Mouse (Mus musculus) c-Kit-negative CD71-positive TER-119-positive erythroid progenitor cells, embryonic 14.5 days (primary cell): ENCODE measurements around the gene Podxl.

Experiments used
- DNase-seq: peaks from one replicate; pipeline ENCODE4 v3.0.0-alpha.2; 2013; ENCODE audit warnings: low read depth, low spot score

Podxl gene

DNA sequence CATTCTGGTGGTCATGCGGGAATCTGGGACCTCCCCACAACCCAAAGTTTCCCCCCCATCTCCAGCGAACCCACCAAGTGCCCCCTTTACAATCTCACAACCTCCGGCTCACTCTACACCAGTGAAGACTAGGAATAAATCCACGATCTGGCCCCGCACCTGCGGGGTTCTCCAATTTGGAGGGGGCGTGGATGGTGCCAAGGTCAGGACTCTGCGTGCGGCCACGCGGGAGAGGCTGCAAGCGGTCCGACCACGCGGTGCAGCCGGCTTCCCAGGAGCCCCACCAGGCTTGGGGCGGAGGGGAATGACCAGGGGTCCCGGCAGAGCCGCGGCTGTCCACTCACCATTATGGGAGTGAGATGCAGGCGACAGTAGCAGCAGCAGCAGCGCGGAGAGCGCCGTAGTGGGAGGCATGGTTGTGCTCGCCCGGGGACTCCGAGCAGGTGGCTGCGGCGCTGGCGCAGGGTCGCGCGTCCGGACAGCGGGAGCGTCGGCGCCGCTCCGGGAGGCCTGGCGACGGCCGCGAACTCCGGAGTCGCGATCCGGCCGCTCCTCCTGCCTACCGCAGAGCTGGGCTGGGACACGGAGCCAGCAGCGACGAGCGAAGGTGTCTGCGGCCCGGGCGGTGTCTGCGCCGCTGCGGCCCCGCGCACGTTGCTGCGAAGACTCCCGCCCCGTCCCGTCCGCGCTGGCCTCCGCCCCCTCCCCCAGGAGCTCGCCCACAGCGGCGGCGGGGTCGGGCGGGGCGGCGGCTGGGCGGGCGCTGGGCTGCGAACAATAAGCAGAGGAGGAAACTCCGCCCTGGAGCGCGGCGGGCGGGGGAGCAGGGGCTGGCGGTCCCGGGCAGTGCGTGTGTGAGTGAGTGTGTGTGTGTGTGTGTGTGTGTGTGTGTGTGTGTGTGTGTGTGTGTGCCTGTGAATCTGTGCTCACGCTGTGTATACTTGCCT, at the start of gene Podxl:
Gene Podxl, minus strand, starts transcription at position 747 of the 947 bp plus-strand sequence.
- peak; percentile 34 for DNase-seq

DNA sequence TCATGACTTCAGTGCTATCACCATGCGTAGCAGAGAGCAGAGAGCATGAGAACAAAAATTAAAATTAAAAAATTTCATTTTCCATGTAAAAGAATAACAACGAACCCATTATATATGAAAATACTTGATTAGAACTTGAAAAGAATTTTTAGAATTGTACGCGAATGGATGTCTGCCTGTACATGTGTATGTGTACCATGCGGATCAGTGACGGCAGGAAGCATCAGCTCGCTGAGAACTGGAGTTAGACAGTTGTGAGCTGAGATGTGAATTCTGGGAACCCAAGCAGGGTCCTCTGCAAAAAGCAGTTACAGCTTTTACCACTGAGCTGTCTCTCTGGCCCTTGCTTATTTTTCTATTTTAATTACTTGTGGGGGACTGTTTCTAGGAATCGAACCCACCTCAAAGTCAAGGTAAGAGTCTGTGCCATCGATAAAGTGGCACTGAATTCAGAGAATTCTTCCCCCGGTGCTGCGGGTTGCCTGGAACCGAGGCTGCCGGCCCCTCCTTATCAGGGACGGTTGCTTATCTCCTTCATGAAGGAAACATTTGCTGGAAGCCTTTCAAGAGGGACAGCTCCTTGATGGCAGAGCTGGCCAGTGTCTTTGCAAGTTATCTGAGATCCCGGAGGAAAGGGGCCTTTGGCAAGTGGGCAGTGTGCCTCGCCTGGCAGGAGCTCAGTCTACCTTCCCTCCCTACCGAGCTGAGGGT, 48.9 kb upstream of the Podxl start:
- peak; percentile 76 for DNase-seq

DNA sequence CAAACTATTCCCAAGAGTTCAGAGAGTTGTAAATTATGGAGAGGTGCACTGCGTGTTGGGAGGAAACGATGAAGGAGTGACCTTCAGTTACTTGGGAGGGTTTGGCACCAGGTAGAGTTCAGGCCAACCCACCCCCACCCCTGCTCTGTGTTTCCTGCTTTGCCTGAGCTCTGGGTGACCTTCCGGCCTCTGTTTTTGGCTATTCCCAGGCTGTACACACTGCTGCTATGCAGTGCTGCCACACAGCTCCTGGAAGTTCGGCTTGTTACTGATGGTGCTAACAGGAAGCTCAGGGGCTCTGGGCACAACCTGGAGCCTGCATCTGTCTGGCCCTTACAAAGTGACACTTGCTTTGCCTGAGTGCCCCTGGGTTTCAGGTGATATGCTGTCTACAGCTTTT, 42.6 kb upstream of the Podxl start:
- no peak for DNase-seq

DNA sequence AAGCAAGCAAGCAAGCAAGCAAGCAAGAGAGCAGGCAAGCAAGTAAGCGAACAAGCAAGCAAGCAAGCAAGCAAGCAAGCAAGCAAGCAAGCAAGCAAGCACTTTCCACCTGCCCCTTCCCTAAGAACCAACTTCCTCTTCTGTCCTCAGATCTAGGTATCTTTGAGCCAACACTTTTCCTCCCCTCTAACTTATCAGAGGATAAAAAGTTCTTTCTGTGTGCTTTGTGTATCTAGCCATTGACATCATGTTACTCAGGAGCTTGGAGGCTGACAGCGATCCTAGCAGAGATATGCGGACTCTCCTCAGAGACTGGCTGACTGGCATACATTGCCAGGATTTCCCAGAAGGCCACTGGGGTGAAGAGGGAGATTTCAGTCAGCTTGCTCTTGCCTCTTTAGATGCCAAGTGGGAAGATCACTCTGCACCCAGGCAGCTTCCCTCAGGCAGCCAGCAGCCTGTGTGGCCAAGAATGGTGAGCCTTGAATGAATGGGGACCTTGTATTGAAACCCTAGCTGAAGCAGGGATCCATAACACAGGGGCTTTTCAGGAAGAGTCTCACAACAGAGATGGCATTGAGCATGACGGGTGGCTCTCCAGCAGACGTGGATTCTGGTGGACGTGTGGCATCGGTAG, 41.0 kb upstream of the Podxl start:
- DNase-seq, result no peak

DNA sequence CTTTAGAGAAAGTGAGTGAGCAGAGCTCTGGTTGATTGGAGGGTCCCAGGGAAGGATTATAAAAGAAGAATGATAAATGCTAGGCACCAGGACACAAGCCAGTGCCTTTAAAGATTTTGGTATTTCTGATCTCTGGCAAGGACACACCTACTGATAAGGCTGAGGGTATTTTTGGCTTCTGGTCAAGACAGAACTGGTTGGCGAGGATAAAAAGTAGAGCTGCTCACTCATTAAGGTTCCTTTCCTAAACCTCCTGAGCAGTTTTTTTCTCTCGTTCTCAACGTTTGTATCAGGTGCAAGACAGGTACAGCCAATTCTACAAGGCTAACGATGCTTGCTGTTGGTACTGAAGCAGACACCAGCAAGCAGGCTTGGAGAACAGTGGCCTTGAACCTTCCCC, 38.7 kb upstream of the Podxl start:
- DNase-seq, result no peak

DNA sequence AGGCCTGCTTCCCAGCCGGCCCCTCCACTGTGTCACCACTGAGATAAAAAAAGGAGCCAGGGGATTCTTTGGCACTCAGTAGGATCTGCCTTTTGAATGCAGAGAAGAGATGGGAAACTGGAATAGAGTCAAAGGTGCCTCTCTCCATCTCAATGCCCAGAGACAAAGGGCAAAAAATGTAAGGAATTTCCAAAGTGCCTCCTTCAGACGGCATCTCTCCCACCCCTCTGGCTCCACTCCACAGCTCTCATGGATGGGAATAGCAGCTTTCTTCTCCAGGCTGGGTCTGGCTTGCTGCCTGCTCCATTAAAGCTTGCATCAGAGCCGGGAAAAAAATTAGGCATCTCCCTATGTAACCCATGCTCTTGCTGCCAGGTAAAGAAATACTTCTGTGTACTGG, 37.4 kb upstream of the Podxl start:
- no peak for DNase-seq

DNA sequence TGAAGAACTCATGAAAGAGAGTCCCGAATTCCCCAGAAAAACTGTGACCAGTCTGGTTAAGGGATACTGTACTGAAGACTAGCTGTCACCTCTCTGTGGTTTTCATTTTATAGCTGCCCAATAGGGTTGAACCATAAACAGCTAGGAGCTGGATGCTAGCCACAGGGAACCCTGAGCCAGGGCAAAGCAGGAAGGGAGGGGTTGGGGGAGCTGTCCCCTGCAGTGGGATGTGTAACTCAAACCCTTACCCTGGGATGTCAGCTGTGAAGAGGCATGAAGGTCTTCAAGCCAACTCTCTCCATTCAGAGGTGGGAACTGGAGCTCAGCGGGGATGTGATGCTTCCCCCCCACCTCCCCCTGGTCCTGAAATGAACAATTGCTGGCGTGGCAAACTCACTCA, 36.1 kb upstream of the Podxl start:
- DNase-seq, result no peak

DNA sequence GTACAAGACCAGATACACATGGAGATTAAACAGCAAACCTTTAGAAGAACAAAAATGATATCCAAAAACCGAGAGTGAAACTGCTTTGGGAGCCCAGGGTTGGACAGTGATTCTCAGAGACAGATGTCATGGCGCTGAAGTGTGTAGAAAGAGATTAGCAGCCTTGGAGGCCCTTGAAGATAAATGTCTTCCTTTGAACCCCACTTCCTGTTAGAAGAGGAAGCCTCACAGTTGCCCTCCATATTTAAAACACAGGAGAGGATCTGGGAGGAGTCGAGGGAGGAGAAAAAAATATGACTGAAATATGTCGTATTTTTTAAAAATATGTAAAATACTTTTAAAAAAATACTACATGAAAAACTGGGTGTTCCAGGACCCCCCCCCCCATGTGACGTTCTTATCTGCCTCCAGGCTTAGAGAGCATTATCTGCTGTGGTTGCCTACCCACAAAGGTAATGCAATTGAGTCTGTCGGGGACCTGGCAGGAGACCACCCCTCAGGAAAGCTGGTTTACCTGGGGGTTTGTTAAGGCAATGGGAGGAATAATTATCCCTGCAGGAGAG, 34.6 kb upstream of the Podxl start:
- no peak for DNase-seq

DNA sequence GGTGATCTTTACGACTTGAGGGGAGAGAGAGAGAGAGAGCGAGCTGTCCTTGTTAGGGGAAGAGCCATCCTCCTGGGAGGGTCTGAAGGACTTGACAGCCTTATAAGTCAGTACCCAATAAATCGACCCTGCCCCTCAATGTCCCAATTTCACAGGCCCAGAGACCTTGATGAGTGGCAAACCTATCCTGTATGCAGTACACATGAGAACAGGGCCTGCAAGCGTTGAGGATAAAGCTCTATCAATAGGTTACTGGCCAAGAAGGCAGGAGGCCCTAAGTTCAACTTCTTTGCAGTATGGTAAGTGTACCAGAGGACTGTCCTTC, 33.3 kb upstream of the Podxl start:
- DNase-seq, result no peak

DNA sequence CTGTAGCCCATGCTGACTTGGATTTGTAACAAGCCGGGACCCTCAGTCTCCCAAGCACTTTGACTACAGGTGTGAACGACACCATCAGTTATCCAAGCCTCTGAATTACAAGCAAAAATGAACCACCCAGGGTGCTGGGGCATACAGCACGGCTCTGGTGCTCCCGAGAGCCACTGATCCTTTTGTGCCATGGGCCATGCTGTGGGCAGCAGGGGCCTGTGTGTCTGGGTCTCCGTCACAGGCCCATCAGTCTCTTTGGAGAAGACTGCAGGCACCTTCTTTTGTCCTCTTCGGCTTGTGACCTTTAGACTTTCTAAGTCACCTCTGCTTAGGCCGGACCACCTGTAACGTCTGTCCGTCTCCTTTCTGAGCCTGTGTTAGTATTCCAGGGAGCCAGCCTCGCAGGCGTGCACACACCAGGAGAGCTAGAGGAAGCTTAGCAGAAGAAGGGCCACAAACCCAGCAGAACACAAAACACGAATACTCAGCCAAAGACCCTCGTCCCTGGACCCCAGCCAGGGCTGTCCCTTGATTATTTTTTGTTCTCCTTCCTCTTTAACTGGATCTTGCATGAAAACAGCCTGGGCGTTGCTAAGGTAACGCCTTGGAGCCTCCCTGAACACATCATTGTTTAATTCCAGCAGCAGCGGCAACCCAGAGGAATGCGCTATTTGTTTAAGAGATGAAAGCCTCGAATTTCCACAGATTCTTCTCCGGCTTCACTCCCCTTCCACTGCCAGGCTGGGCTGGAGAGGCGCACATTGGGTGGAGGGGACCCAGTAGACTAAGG, 32.8 kb upstream of the Podxl start:
- DNase-seq, result no peak

DNA sequence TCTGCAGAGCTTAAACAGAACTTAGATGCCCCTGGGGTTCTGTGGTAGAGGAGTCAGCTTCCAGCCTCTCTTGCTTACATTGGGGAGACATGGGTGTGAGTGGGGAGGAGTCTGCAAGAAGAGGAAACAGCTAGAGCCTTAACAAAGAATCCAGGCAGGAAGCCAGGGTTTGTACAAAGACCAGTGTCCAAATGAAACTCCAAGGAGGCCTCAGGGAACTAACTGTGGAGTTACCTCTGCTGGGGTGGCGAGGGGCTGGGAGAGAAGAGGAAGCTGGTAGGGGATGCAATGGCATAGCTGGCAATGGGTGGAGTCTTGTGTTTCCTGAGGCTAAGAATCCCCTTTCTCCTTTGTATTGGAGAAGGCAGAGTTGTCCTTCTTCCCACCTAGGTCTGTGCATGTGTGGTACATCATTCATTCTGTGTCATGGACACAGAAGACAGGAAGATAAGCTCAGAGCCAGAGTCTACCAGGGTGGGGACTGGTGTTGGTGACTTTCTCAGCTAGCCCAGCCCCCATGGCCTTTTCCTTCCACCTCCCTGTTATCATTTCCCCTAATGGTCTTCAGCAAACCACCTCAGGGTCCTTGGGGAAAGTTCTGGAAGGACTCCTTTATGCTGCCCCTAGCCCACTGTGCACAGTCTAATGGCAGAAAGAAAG, 28.9 kb upstream of the Podxl start:
- DNase-seq, result peak; percentile 40

DNA sequence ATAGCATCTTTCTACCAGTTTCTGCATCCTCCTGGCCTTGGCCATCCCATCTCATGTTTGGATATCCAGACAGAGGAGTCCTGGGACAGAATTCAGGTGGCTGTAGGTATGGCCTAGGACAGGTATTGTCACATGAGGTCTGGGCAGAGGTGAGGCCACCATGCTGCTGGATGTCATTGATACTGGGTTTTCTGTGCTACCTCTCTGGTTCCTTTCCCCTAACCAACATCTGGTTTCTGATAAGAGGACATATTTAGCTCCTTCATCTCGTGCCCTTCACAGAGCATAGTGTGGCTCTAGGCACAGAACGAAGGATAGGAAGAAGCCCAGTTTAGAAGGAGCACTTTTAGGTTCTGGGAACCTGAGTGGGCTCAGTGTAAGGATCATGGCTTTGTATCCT, 28.3 kb upstream of the Podxl start:
- DNase-seq, result peak; percentile 49

DNA sequence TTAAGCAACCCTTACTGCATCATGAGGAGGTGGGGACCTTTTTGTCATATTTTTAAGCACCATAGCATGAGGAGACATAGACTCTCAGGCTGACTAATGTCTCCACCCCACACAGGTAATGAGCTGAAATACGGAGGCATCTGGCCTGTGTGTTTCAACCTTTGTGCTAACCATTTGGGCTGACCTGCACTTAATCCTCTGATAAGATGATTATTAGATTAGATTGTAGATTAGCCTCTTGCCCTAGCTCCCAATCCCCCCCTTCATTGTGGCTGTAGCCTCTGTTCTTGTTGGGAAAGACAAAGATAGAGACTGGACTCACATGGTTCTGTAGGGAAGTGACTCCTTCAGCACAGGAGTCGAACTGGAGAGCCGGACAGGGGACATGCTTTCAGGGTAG, 27.9 kb upstream of the Podxl start:
- DNase-seq, result no peak

DNA sequence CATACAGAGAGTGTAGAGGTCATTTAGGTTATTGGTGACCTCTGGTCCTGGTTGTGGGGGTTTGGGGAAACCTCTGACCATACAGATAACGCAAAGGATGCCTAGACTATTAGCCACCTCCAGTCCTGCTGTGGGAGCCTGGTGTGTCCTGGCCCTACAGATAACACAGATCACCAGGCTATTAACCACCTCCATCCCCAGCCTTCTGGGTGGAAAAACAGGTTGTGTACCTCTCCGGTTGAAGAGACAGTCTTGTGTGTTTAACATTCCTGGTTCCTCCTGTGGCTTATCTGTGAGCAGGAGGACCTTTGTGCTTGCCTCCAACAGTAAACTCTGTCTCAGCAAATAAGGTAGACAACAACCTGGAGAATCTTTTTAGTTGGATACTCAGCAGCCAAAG, 27.0 kb upstream of the Podxl start:
- DNase-seq, result peak; percentile 40

DNA sequence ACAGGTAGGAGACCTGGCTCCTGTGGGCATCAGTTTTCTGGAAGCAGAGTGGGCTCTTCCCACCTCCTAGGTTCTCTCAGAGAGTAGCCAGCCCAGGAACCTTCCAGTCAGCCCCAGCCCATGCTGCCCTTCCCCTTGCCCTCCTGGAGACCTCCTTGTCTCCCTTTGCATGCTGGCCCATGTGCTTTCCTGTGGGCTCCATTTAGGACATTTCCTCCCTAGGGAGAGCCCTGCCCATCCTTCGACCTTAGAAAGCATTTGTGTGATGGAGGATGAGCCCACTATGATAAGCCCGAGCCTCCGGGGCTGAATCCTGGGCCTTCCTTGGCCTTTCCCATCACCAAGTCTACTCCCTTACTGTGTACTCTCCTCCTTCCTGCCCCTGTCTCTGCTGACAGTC, 25.5 kb upstream of the Podxl start:
- DNase-seq, result no peak

DNA sequence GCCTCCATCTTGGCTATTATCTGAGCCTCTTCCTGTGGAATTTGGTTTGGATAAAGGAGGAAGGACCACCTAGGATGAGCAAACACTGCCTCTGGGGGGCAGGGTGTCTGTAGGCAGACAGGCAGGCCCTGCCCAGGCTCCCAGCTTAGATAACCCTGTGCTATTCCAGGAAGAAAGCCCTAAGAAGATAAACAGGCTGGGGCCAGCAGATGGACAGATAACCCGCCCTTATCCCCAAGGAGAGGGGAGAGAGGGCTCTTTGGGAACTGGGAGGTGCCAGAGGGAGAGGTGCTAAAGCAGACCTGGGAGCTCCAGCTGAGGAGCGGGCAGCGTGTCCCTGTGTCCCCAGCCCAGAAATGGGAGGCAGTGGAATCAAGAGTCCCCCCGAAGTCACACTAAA, 23.9 kb upstream of the Podxl start:
- DNase-seq, result peak; percentile 61

DNA sequence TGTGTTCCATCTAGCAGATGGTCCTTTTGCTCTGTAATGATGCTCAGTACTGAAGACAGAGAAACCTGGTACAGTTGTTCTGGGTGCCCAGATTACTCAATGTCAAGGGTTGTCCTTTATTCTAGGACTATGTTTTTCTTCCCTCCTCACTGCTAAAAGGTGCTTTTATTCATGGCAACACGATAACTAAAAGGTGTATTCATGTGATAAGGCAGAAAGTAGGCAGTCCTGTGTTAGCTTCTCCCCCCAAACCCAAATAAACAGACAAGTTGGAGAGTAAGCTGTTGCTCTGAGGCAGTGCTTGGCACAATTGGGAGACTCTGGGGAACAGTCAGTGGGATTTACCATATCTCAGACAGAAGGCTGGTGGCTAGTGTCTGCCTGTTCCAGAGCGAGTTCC, 22.3 kb upstream of the Podxl start:
- DNase-seq, result no peak

DNA sequence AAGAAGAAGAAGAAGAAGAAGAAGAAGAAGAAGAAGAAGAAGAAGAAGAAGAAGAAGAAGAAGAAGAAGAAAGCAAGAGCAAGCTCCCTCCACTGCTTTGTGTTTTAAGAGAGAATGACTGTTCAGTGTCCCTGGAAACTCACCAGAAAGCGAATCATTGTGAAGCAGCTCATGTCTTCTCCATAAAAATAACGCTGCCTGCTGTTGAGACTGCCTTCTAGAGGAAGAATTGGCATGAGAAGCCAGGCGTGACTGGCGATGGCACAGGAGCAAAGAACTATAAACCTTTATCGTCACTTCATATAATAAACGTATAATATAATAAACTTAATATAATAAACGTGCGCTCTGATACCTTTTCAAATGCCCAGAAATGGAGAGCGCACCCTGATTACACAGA, 12.4 kb upstream of the Podxl start:
- DNase-seq, result no peak

DNA sequence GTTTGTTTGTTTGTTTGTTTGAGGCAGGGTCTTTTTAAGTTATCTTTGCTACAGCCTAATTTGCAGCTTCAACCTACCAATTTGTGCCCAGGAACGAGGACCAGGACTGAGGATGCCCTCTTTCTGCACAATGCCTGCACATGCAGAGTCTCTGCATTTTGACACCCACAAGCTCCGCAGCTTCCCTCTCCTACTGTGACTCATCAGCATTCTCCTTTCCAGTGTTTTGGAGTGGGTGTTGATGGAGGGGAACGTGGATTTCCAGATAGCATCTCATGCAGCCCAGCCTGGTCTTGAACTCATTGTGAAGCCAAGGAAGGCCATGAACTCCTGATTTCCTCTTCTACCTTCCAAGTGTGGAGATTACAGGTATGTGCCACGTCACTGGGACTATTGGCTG, 11.3 kb upstream of the Podxl start:
- DNase-seq, result no peak

DNA sequence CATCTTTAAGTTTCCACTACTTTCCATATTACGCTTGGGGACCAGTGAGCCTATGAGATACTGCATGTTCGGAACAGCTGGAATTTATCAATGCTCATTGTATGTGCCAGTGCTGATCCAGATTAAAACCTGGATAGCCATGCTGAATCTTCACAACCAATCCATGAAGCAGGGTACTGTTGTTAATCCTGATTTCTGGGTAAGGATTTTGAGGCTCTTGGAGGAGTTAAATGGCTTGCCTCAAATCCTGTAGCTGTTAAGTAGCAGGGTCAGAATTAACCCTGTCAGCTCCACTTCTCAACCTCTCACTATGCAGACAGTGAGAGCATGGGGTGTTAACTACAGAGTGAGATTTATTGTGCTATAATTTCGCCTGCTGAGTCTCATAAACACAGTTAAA, 7.7 kb upstream of the Podxl start:
- no peak for DNase-seq

DNA sequence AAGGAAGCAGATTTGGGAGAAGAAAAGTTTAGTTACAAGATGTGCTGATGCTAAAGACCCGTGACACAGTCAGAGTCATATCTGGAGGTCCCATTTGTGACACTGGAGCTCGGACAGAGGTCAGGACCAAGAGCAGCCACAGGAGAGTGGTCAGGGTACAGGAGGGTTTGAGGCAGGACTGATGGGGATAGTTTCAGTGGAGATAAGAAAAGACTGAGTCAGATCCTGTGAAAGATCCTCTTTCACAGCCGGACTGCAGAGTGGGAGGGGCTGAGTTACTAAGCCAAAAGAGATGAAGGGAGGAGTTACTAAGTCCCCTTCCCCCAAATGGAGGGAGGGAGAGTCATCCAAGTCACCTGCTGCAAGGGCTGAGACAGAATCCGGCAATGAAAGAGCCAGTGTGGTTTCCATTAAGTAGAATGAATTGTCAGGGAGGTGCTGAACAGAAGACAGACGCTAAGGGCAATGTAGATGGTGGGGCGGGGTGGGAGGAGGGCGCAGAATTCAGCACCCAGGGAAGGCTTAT, 4.4 kb upstream of the Podxl start:
- no peak for DNase-seq
